Mouse (Mus musculus) heart, embryonic 14.5 days (tissue): Measurements from ENCODE around the gene Nck1. TPM values are rescaled to one million over a fixed set of nuclear protein-coding genes. Genes with fewer than 3 reads are reported as not detected.

Experiments used
- ATAC-seq: fragments of 200-750 bp; cut with Nextera tagmentation; 2 replicates; pipeline ENCODE4 v1.8.0; 2017; ENCODE audit warnings: low read depth, moderate TSS enrichment; ENCODE audit not compliant: insufficient number of reproducible peaks, insufficient read depth, low FRiP score
- H3K27ac ChIP-seq, 2 experiments: fragments of 200-500 bp in 1 of 2; fragments of 300-500 bp in 1 of 2; sonication (generic) in 1 of 2; replicated peaks in 1 of 2; 2 replicates each; pipeline ENCODE4 v1.5.1; 2012 to 2014; ENCODE audit warnings: low read depth in 2 of 2, low read length in 2 of 2, control low read depth in 1 of 2, mild to moderate bottlenecking in 1 of 2, mixed read lengths in 1 of 2; ENCODE audit not compliant: control insufficient read depth in 1 of 2, insufficient read depth in 1 of 2
- H3K27me3 ChIP-seq: fragments of 300-500 bp; sonication (generic); 2 replicates; pipeline ENCODE4 v1.6.1; 2014; ENCODE audit warnings: mild to moderate bottlenecking, low read length, control low read depth; ENCODE audit not compliant: control insufficient read depth, insufficient read depth
- H3K36me3 ChIP-seq: fragments of 300-500 bp; sonication (generic); 2 replicates; pipeline ENCODE4 v1.6.1; 2014; ENCODE audit warnings: mild to moderate bottlenecking, control low read depth, low read length, mixed read lengths; ENCODE audit not compliant: control insufficient read depth, insufficient read depth
- H3K4me1 ChIP-seq, 2 experiments: fragments of 200-500 bp in 1 of 2; fragments of 300-500 bp in 1 of 2; sonication (generic) in 1 of 2; 2 replicates each; pipeline ENCODE4 v1.6.1; 2012 to 2014; ENCODE audit warnings: low read length in 2 of 2, control low read depth in 1 of 2, mixed read lengths in 1 of 2; ENCODE audit not compliant: control insufficient read depth in 2 of 2, insufficient read depth in 2 of 2
- H3K4me2 ChIP-seq: fragments of 300-500 bp; sonication (generic); 2 replicates; pipeline ENCODE4 v1.6.1; 2014; ENCODE audit warnings: mild to moderate bottlenecking, low read length
- H3K4me3 ChIP-seq, 2 experiments: fragments of 200-500 bp in 1 of 2; fragments of 300-500 bp in 1 of 2; sonication (generic) in 1 of 2; 2 replicates each; pipeline ENCODE4 v1.5.1; 2012 to 2014; ENCODE audit warnings: low read length in 2 of 2, mild to moderate bottlenecking in 2 of 2, control low read depth in 1 of 2, low read depth in 1 of 2, moderate library complexity in 1 of 2; ENCODE audit not compliant: control insufficient read depth in 1 of 2, insufficient read depth in 1 of 2
- H3K9ac ChIP-seq: fragments of 300-500 bp; sonication (generic); 2 replicates; pipeline ENCODE4 v1.6.1; 2014; ENCODE audit warnings: mild to moderate bottlenecking, low read length
- H3K9me3 ChIP-seq: fragments of 300-500 bp; sonication (generic); 2 replicates; pipeline ENCODE4 v1.6.1; 2016; ENCODE audit warnings: low read length, control low read depth; ENCODE audit not compliant: control insufficient read depth
- WGBS: fragments of 180-500 bp; shearing (Covaris S2); extraction: QIAGEN DNeasy Blood & Tissue Kit; methylation state at CpG from one replicate; pipeline ENCODE4 v1.1.7; 2014; 5-methylcytosine and 5-hydroxymethylcytosine counted together
- polyA plus RNA-seq: library from polyadenylated mRNA; unstranded; fragments of >200 nt; fragmentation: Nextera tagmentation; extraction: Ambion mirVana; gene quantifications from 2 replicates; pipeline ENCODE4 v1.2.1, GENCODE M21; 2014

Gene Nck1
- polyA plus RNA-seq, 1 experiment from 2014 or later: 61.7 TPM

- ATAC-seq: no peak
- no peaks in the 10 kb centered on the region for H3K36me3 ChIP-seq
Observed at GRCm38 (mm10) chr9:100573942-100574341, 28.0 kb upstream of the Nck1 start.

GRCm38 (mm10) chr9:100573300-100573699 lies 27.4 kb upstream of the Nck1 start:
- Histone ChIP-seq H3K4me1 (0 out of 4 replicates have a peak, but pooled peaks cover 2 to 3% of the 10 kb centered on the region in 2 experiments), H3K27ac (no peak overlapping the region), H3K27me3 (no peaks in the 10 kb centered on the region), H3K4me2 (no peak overlapping the region), H3K4me3 (no peak overlapping the region), H3K9me3 (no peaks in the 10 kb centered on the region), H3K36me3 (no peaks in the 10 kb centered on the region), H3K9ac (no peak overlapping the region)
- whole genome bisulfite sequencing: 62% methylated on average over 2 of the region's 2 CpGs
- no peak for ATAC-seq

More at GRCm38 (mm10) chr9:100573942-100574341, 28.0 kb upstream of the Nck1 start:
- H3K4me3 ChIP-seq: no peak overlapping the region
- 0 out of 4 replicates have a peak, but pooled peaks cover 2 to 3% of the 10 kb centered on the region in 2 experiments for H3K4me1 ChIP-seq
- H3K27me3 ChIP-seq: no peaks in the 10 kb centered on the region
- H3K27ac ChIP-seq: no peak overlapping the region
- no peak overlapping the region for H3K4me2 ChIP-seq
- no peaks in the 10 kb centered on the region for H3K9me3 ChIP-seq
- no peak overlapping the region for H3K9ac ChIP-seq
- 52% methylated on average over 5 of the region's 5 CpGs for WGBS

GRCm38 (mm10) chr9:100571511-100571910 lies 25.6 kb upstream of the Nck1 start:
- Histone ChIP-seq H3K4me3 (peak overlapping the region in 1 of 2 experiments; percentile 68; a peak in 2 of 4 replicates), H3K9me3 (no peaks in the 10 kb centered on the region), H3K9ac (no peak overlapping the region; the same call in 1 of the 2 replicates), H3K4me1 (0 out of 4 replicates have a peak, but pooled peaks cover 2 to 3% of the 10 kb centered on the region in 2 experiments), H3K27me3 (no peaks in the 10 kb centered on the region), H3K36me3 (no peaks in the 10 kb centered on the region), H3K27ac (no peak overlapping the region), H3K4me2 (peak overlapping the region; percentile 84)
- ATAC-seq: no peak
- 88% methylated on average over 1 of the region's 1 CpGs for WGBS

GRCm38 (mm10) chr9:100570626-100571233 lies 24.8 kb upstream of the Nck1 start, which contains the start of gene Slc35g2:
Gene Slc35g2, minus strand, starts transcription at chr9:100571090.
- Histone ChIP-seq H3K4me1 (0 out of 4 replicates have a peak, but pooled peaks cover 2 to 3% of the 10 kb centered on the region in 2 experiments), H3K36me3 (no peaks in the 10 kb centered on the region), H3K4me3 (peak within 1 kb of the TSS; percentile 68 to 71), H3K9me3 (no peaks in the 10 kb centered on the region), H3K4me2 (peak within 1 kb of the TSS; percentile 84), H3K27ac (peak within 1 kb of the TSS in 1 of 2 experiments; percentile 51; a peak in 2 of 4 replicates), H3K27me3 (no peaks in the 10 kb centered on the region), H3K9ac (peak within 1 kb of the TSS; percentile 81)
- WGBS: 1% methylated on average over 55 of the region's 55 CpGs
- ATAC-seq: peak; percentile 69

GRCm38 (mm10) chr9:100569798-100570625 lies 24.1 kb upstream of the Nck1 start:
- peak; percentile 62 for ATAC-seq
- H3K4me2 ChIP-seq: peak overlapping the region; percentile 84
- H3K4me3 ChIP-seq: peak overlapping the region; percentile 68 to 71
- H3K27ac ChIP-seq: 0 out of 4 replicates have a peak overlapping the region, but pooled peaks of 1 of the 2 experiments have one; percentile 51
- peak overlapping the region; percentile 81 for H3K9ac ChIP-seq
- 0 out of 4 replicates have a peak, but pooled peaks cover 2 to 3% of the 10 kb centered on the region in 2 experiments for H3K4me1 ChIP-seq
- no peaks in the 10 kb centered on the region for H3K36me3 ChIP-seq
- 5% methylated on average over 32 of the region's 32 CpGs for WGBS
- H3K9me3 ChIP-seq: no peaks in the 10 kb centered on the region
- no peaks in the 10 kb centered on the region for H3K27me3 ChIP-seq

GRCm38 (mm10) chr9:100560251-100560890 lies 14.4 kb upstream of the Nck1 start:
- H3K4me1 ChIP-seq: no peaks in the 10 kb centered on the region
- no peak for ATAC-seq
- H3K27ac ChIP-seq: no peak overlapping the region
- H3K9me3 ChIP-seq: no peaks in the 10 kb centered on the region
- no peak overlapping the region for H3K4me3 ChIP-seq
- no peaks in the 10 kb centered on the region for H3K36me3 ChIP-seq
- no peak overlapping the region for H3K9ac ChIP-seq
- H3K4me2 ChIP-seq: no peak overlapping the region
- WGBS: 86% methylated on average over 10 of the region's 10 CpGs
- H3K27me3 ChIP-seq: no peaks in the 10 kb centered on the region

- H3K4me3 ChIP-seq: no peak overlapping the region
- H3K4me1 ChIP-seq: no peaks in the 10 kb centered on the region
- H3K36me3 ChIP-seq: no peaks in the 10 kb centered on the region
- no peak for ATAC-seq
- no peak overlapping the region for H3K9ac ChIP-seq
- H3K9me3 ChIP-seq: no peaks in the 10 kb centered on the region
- no peak overlapping the region for H3K27ac ChIP-seq
- no peak overlapping the region for H3K4me2 ChIP-seq
- H3K27me3 ChIP-seq: no peaks in the 10 kb centered on the region
Observed at GRCm38 (mm10) chr9:100558991-100559390, 13.1 kb upstream of the Nck1 start.
